Mouse (Mus musculus): ENCODE results near the gene Prg2. TPM values are rescaled to one million over a fixed set of nuclear protein-coding genes. Genes with fewer than 3 reads are reported as not detected.
A peak's percentile ranks its signal among the peaks of the same experiment; 100 is the strongest.

The Prg2 gene
- total and polyA plus RNA-seq, 3 experiments: 0.17 to 0.42 TPM; not detected in 1

- no peak for TF ChIP-seq UBTF (IDR thresholded peaks at IDR 0.05; ENCODE audit: borderline replicate concordance, insufficient read depth, low read depth, low read length)
- no peak for TF ChIP-seq GATA1 (IDR thresholded peaks at IDR 0.05; ENCODE audit: low read depth, low read length)
These were observed 24.8 kb upstream of the Prg2 start (continued) for GRCm38 (mm10) chr2:84955435-84955834.

- no peak overlapping the region for H3K9ac ChIP-seq (ENCODE audit: control insufficient read depth, low read depth, low read length, poor library complexity, severe bottlenecking)
- H3K4me3 ChIP-seq (ENCODE audit: control insufficient read depth in 1 of 2, insufficient read depth in 1 of 2, low read depth in 2 of 2, low read length in 2 of 2): no peak overlapping the region
- TF ChIP-seq RAD21 (IDR thresholded peaks at IDR 0.05; ENCODE audit: low read depth, low read length) (peak; percentile 71), UBTF (IDR thresholded peaks at IDR 0.05; ENCODE audit: borderline replicate concordance, insufficient read depth, low read depth, low read length) (no peak), ZC3H11A (IDR thresholded peaks at IDR 0.05; ENCODE audit: low read depth, low read length) (peak; percentile 34), CTCF (IDR thresholded peaks at IDR 0.05 in 2 of 3, conservative IDR thresholded peaks at IDR 0.05 in 1 of 3; ENCODE audit: control insufficient read depth in 1 of 3, insufficient read depth in 1 of 3, low read depth in 2 of 3, low read length in 3 of 3, poor library complexity in 1 of 3, severe bottlenecking in 1 of 3) (peak; percentile 89 to 95 (median 95)), SMC3 (IDR thresholded peaks at IDR 0.05; ENCODE audit: low read depth, low read length) (peak; percentile 75), TAL1 (IDR thresholded peaks at IDR 0.05; ENCODE audit: low read length) (no peak), CHD2 (IDR thresholded peaks at IDR 0.05; ENCODE audit: low read length) (no peak)
- no peaks in the 10 kb centered on the region for H3K9me3 ChIP-seq (replicated peaks; ENCODE audit: insufficient read depth, low read length)
- no peak overlapping the region for H3K27ac ChIP-seq (ENCODE audit: control insufficient read depth, low read depth, low read length)
- peaks cover 10 to 16% of the 10 kb centered on the region in 2 experiments for H3K36me3 ChIP-seq (ENCODE audit: control insufficient read depth in 1 of 2, insufficient read depth in 2 of 2, low read length in 2 of 2)
- H3K79me2 ChIP-seq (ENCODE audit: control insufficient read depth, insufficient read depth, low read length, poor library complexity): no peaks in the 10 kb centered on the region
- H3K4me1 ChIP-seq (ENCODE audit: control insufficient read depth in 1 of 2, insufficient read depth in 2 of 2, low read length in 2 of 2): peaks cover 3 to 8% of the 10 kb centered on the region in 2 experiments
- H3K27me3 ChIP-seq (ENCODE audit: control insufficient read depth in 1 of 2, insufficient read depth in 2 of 2, low read length in 2 of 2): no peaks in the 10 kb centered on the region
- peak; percentile 71 for DNase-seq (ENCODE audit: low read depth, low spot score)
These were observed 24.0 kb upstream of the Prg2 start for GRCm38 (mm10) chr2:84956274-84956673.

GRCm38 (mm10) chr2:84958588-84959264, 21.5 kb upstream of the Prg2 start:
- Histone ChIP-seq H3K9ac (ENCODE audit: control insufficient read depth, low read depth, low read length, poor library complexity, severe bottlenecking) (no peak overlapping the region), H3K4me1 (ENCODE audit: control insufficient read depth in 1 of 2, insufficient read depth in 2 of 2, low read length in 2 of 2) (peaks cover 3 to 8% of the 10 kb centered on the region in 2 experiments), H3K9me3 (replicated peaks; ENCODE audit: insufficient read depth, low read length) (no peaks in the 10 kb centered on the region), H3K79me2 (ENCODE audit: control insufficient read depth, insufficient read depth, low read length, poor library complexity) (no peaks in the 10 kb centered on the region), H3K36me3 (ENCODE audit: control insufficient read depth in 1 of 2, insufficient read depth in 2 of 2, low read length in 2 of 2) (peaks cover 3 to 16% of the 10 kb centered on the region in 2 experiments; a peak in 3 of 4 replicates), H3K27me3 (ENCODE audit: control insufficient read depth in 1 of 2, insufficient read depth in 2 of 2, low read length in 2 of 2) (no peaks in the 10 kb centered on the region), H3K4me3 (ENCODE audit: control insufficient read depth in 1 of 2, insufficient read depth in 1 of 2, low read depth in 2 of 2, low read length in 2 of 2) (no peak overlapping the region), H3K27ac (ENCODE audit: control insufficient read depth, low read depth, low read length) (0 out of 2 replicates have a peak overlapping the region, but pooled peaks have one; percentile 8)
- DNase-seq (ENCODE audit: low read depth, low spot score): peak; percentile 36
- TF ChIP-seq JUND (IDR thresholded peaks at IDR 0.05; ENCODE audit: low read depth, low read length) (no peak), GATA1 (IDR thresholded peaks at IDR 0.05; ENCODE audit: low read depth, low read length) (peak; percentile 63), NELFE (IDR thresholded peaks at IDR 0.05; ENCODE audit: low read depth, low read length) (no peak), EP300 (IDR thresholded peaks at IDR 0.05; ENCODE audit: low read depth in 1 of 2, low read length in 2 of 2) (peak; percentile 34 to 63; a peak in 2 of 4 replicates), USF2 (IDR thresholded peaks at IDR 0.05; ENCODE audit: borderline replicate concordance in 1 of 2, insufficient read depth in 1 of 2, low read depth in 1 of 2, low read length in 2 of 2) (no peak), RAD21 (IDR thresholded peaks at IDR 0.05; ENCODE audit: low read depth, low read length) (no peak), MXI1 (IDR thresholded peaks at IDR 0.05; ENCODE audit: low read depth, low read length) (peak; percentile 57), ETS1 (IDR thresholded peaks at IDR 0.05; ENCODE audit: low read depth, low read length) (peak; percentile 76), POLR2A (IDR thresholded peaks at IDR 0.05; ENCODE audit: control insufficient read depth in 1 of 2, insufficient read depth in 1 of 2, low read depth in 1 of 2, low read length in 2 of 2, poor library complexity in 1 of 2) (peak in 1 of 2 experiments; percentile 34; a peak in 1 of 4 replicates), ZNF384 (IDR thresholded peaks at IDR 0.05; ENCODE audit: low read depth, low read length) (peak; percentile 84), USF1 (IDR thresholded peaks at IDR 0.05; ENCODE audit: low read depth, low read length) (peak; percentile 76), CTCF (IDR thresholded peaks at IDR 0.05 in 2 of 3, conservative IDR thresholded peaks at IDR 0.05 in 1 of 3; ENCODE audit: control insufficient read depth in 1 of 3, insufficient read depth in 1 of 3, low read depth in 2 of 3, low read length in 3 of 3, poor library complexity in 1 of 3, severe bottlenecking in 1 of 3) (no peak), ELF1 (IDR thresholded peaks at IDR 0.05; ENCODE audit: low read depth, low read length) (no peak), SIN3A (IDR thresholded peaks at IDR 0.05; ENCODE audit: low read length) (peak; percentile 52; the same call in 1 of the 2 replicates)

Measured in MEL (cell line).